Mouse (Mus musculus): Measurements from ENCODE around the gene Fabp1.

- TF ChIP-seq CTCF (conservative IDR thresholded peaks at IDR 0.05 in 1 of 2, IDR thresholded peaks at IDR 0.05 in 1 of 2; ENCODE audit: low read depth in 2 of 2, low read length in 2 of 2) (no peak), MXI1 (IDR thresholded peaks at IDR 0.05; ENCODE audit: low read depth, low read length) (no peak), CHD1 (IDR thresholded peaks at IDR 0.05; ENCODE audit: low read depth, low read length) (no peak), ELF1 (IDR thresholded peaks at IDR 0.05; ENCODE audit: low read depth, low read length) (no peak), RAD21 (IDR thresholded peaks at IDR 0.05; ENCODE audit: low read depth, low read length) (no peak), HCFC1 (IDR thresholded peaks at IDR 0.05; ENCODE audit: low read depth, low read length) (no peak), E2F4 (IDR thresholded peaks at IDR 0.05; ENCODE audit: insufficient replicate concordance, low read depth, low read length) (no peak), MAZ (IDR thresholded peaks at IDR 0.05; ENCODE audit: low read depth, low read length) (no peak), BHLHE40 (IDR thresholded peaks at IDR 0.05; ENCODE audit: low read depth, low read length) (peak; percentile 31; the same call in 1 of the 2 replicates), TCF12 (IDR thresholded peaks at IDR 0.05; ENCODE audit: low read depth, low read length) (peak; percentile 36; the same call in 1 of the 2 replicates), UBTF (IDR thresholded peaks at IDR 0.05; ENCODE audit: low read depth, low read length) (no peak)
These were observed 6.4 kb upstream of the Fabp1 start for GRCm38 (mm10) chr6:71193151-71193740.

Data from CH12.LX (cell line).